Mouse (Mus musculus) spleen, postnatal 14 days (tissue): Measurements from ENCODE around the gene Haus3.

Source experiments
- DNase-seq, 2 experiments: peaks; one replicate each; pipeline ENCODE4 v3.0.0; 2021 to 2022; ENCODE audit warnings: low spot score in 2 of 2

Haus3 gene

GRCm38 (mm10) chr5:34186961-34187391 lies 17.6 kb upstream of the Haus3 start:
- peak; percentile 28 to 45 for DNase-seq

GRCm38 (mm10) chr5:34186391-34186790 lies 17.1 kb upstream of the Haus3 start:
- DNase-seq = no peak

- no peak for DNase-seq
These were observed 16.5 kb upstream of the Haus3 start for GRCm38 (mm10) chr5:34185791-34186190.

GRCm38 (mm10) chr5:34185051-34185580 lies 15.8 kb upstream of the Haus3 start:
- DNase-seq = peak in 1 of 2 experiments; percentile 0

GRCm38 (mm10) chr5:34183976-34184375 lies 14.6 kb upstream of the Haus3 start:
- DNase-seq = peak in 1 of 2 experiments; percentile 0

- DNase-seq = peak in 1 of 2 experiments; percentile 1
These were observed 14.0 kb upstream of the Haus3 start for GRCm38 (mm10) chr5:34183156-34183880.

- DNase-seq = no peak
These were observed 13.2 kb upstream of the Haus3 start for GRCm38 (mm10) chr5:34182486-34182885.

- no peak for DNase-seq
These were observed 8.5 kb upstream of the Haus3 start for GRCm38 (mm10) chr5:34177821-34178220.

- DNase-seq = no peak
These were observed 7.8 kb upstream of the Haus3 start for GRCm38 (mm10) chr5:34177091-34177490.

GRCm38 (mm10) chr5:34176691-34177090 lies 7.4 kb upstream of the Haus3 start:
- DNase-seq = no peak

- DNase-seq = no peak
These were observed 6.0 kb upstream of the Haus3 start for GRCm38 (mm10) chr5:34175403-34175694.

- no peak for DNase-seq
These were observed 5.4 kb upstream of the Haus3 start for GRCm38 (mm10) chr5:34174550-34175402.

- no peak for DNase-seq
These were observed 4.7 kb upstream of the Haus3 start for GRCm38 (mm10) chr5:34174021-34174420.

GRCm38 (mm10) chr5:34170726-34171125 lies 1.4 kb upstream of the Haus3 start:
- DNase-seq = no peak

GRCm38 (mm10) chr5:34169954-34170353 lies 627 bp upstream of the Haus3 start:
- DNase-seq = no peak

GRCm38 (mm10) chr5:34167857-34168256 lies 1.5 kb downstream of the Haus3 start:
- no peak for DNase-seq

GRCm38 (mm10) chr5:34165793-34166192 lies 3.5 kb downstream of the Haus3 start:
- no peak for DNase-seq

- DNase-seq = no peak
These were observed 20.9 kb downstream of the Haus3 start for GRCm38 (mm10) chr5:34148476-34148875.

GRCm38 (mm10) chr5:34147554-34147953 lies 21.8 kb downstream of the Haus3 start:
- no peak for DNase-seq

GRCm38 (mm10) chr5:34139751-34140150 lies 29.6 kb downstream of the Haus3 start:
- peak in 1 of 2 experiments; percentile 13 for DNase-seq

- DNase-seq = no peak
These were observed 36.6 kb downstream of the Haus3 start for GRCm38 (mm10) chr5:34132731-34133130.

- no peak for DNase-seq
These were observed 45.2 kb downstream of the Haus3 start for GRCm38 (mm10) chr5:34124131-34124530.
